In genomic region chr16:17452373-17452715, GRCm38 (mm10) we compare ENCODE assay signal across 8 mouse cellular contexts. TPM values are rescaled to one million over a fixed set of nuclear protein-coding genes. Genes with fewer than 3 reads are reported as not detected.
DNase-seq lines count a peak whose midpoint lies in the region; ATAC-seq and TF ChIP-seq lines count a peak whose summit lies in the region.

No protein-coding gene starts in this region.

- peak overlapping the region; percentile 99 for H3K4me3 ChIP-seq in bone marrow, adult 2 months (replicated peaks; ENCODE audit: control insufficient read depth, low read depth, low read length)
- peak overlapping the region; percentile 93 for H3K4me3 ChIP-seq in limb, embryonic 15.5 days
- H3K4me3 ChIP-seq in midbrain, embryonic 15.5 days = peak overlapping the region; percentile 86

- under 1% methylated on average over 24 of the region's 24 CpGs for WGBS in bone marrow, adult 2 months
- under 1% methylated on average over 24 of the region's 24 CpGs for WGBS in limb, embryonic 15.5 days
- WGBS in midbrain, embryonic 15.5 days = under 1% methylated on average over 24 of the region's 24 CpGs

- peak; percentile 62 for ATAC-seq in erythroid progenitor cell, adult 5-6 weeks (replicated peaks; ENCODE audit: low FRiP score, poor library complexity, severe bottlenecking)
- peak; percentile 34 for ATAC-seq in inflammation-experienced regulatory T-cells, adult 6 months
- no peak for ATAC-seq in limb, embryonic 15.5 days (ENCODE audit: insufficient number of reproducible peaks, low FRiP score, low TSS enrichment, low read depth)
- ATAC-seq in midbrain, embryonic 15.5 days (replicated peaks) = peak; percentile 68

- peak overlapping the region; percentile 86 for H3K27ac ChIP-seq in bone marrow, adult 2 months (ENCODE audit: control insufficient read depth, insufficient read depth, low read depth, low read length, poor library complexity)
- peak overlapping the region; percentile 96 for H3K27ac ChIP-seq in limb, embryonic 15.5 days
- H3K27ac ChIP-seq in midbrain, embryonic 15.5 days = peak overlapping the region; percentile 97

- peaks cover 3% of the 10 kb centered on the region; the same call in 1 of the 2 replicates for H3K4me1 ChIP-seq in bone marrow, adult 2 months (ENCODE audit: control insufficient read depth, insufficient read depth, low read length)
- peaks cover 22% of the 10 kb centered on the region for H3K4me1 ChIP-seq in limb, embryonic 15.5 days
- peaks cover 29% of the 10 kb centered on the region for H3K4me1 ChIP-seq in midbrain, embryonic 15.5 days

- H3K9ac ChIP-seq in limb, embryonic 15.5 days = peak overlapping the region; percentile 91
- peak overlapping the region; percentile 92 for H3K9ac ChIP-seq in midbrain, embryonic 15.5 days

- H3K36me3 ChIP-seq in limb, embryonic 15.5 days = peaks cover 15% of the 10 kb centered on the region
- H3K36me3 ChIP-seq in midbrain, embryonic 15.5 days (replicated peaks) = no peaks in the 10 kb centered on the region

- H3K27me3 ChIP-seq in limb, embryonic 15.5 days = no peaks in the 10 kb centered on the region
- no peaks in the 10 kb centered on the region for H3K27me3 ChIP-seq in midbrain, embryonic 15.5 days (replicated peaks)

- peak overlapping the region; percentile 67 for H3K4me2 ChIP-seq in limb, embryonic 15.5 days
- H3K4me2 ChIP-seq in midbrain, embryonic 15.5 days = peak overlapping the region; percentile 91

- peak; percentile 30; the same call in 1 of the 2 replicates for TF ChIP-seq POLR2A in bone marrow, adult 2 months (IDR thresholded peaks at IDR 0.05; ENCODE audit: borderline replicate concordance, control insufficient read depth, low read depth, low read length)

- no peak for TF ChIP-seq CTCF in bone marrow, adult 2 months (IDR thresholded peaks at IDR 0.05; ENCODE audit: control insufficient read depth, insufficient read depth, low read length)

- H3K9me3 ChIP-seq in limb, embryonic 15.5 days = no peaks in the 10 kb centered on the region
- H3K9me3 ChIP-seq in midbrain, embryonic 15.5 days = no peaks in the 10 kb centered on the region

- peak; percentile 28 to 36 for DNase-seq in spleen, postnatal 14 days (ENCODE audit: low spot score in 2 of 2)
- DNase-seq in spleen, adult 18-20 months = no peak
- DNase-seq in ovary, postnatal 14 days (ENCODE audit: low spot score) = no peak

RNA-seq across cellular contexts. Expression of gene Crkl, which starts 0.6 kb away (rescaled TPM):
- 10.5 and 18.7 TPM in 2 replicates for polyA plus RNA-seq in bone marrow, adult 2 months (2011; ENCODE audit: insufficient read depth, insufficient read length, low replicate concordance, missing spikeins)
- total RNA-seq in erythroid progenitor cell, adult 5-6 weeks (2015; ENCODE audit: low replicate concordance) = 21.3 and 25.2 TPM in 2 replicates
- total RNA-seq in erythroid progenitor cell, adult 5-6 weeks (2017; ENCODE audit: low replicate concordance) = 20.0 and 24.4 TPM in 2 replicates
- 10 to 100 TPM; 18.5 to 26.2 (median 19.8) TPM for polyA plus RNA-seq in inflammation-experienced regulatory T-cells, adult 6 months (2017; shearing (Covaris generic))
- 69.5 and 72.8 TPM in 2 replicates for polyA plus RNA-seq in limb, embryonic 15.5 days (2015; fragmentation: Nextera tagmentation; extraction: Ambion mirVana)
- 83.2 and 89.6 TPM in 2 replicates for polyA plus RNA-seq in midbrain, embryonic 15.5 days (2015; fragmentation: Nextera tagmentation; extraction: Ambion mirVana)

RNA-seq across cellular contexts. Expression of gene Aifm3, which starts 37.1 kb away (rescaled TPM):
- not detected in 2 replicates for polyA plus RNA-seq in bone marrow, adult 2 months (2011; ENCODE audit: insufficient read depth, insufficient read length, low replicate concordance, missing spikeins)
- not detected in 2 replicates for total RNA-seq in erythroid progenitor cell, adult 5-6 weeks (2015; ENCODE audit: low replicate concordance)
- total RNA-seq in erythroid progenitor cell, adult 5-6 weeks (2017; ENCODE audit: low replicate concordance) = not detected in 2 replicates
- not detected for polyA plus RNA-seq in inflammation-experienced regulatory T-cells, adult 6 months (2017; shearing (Covaris generic))
- polyA plus RNA-seq in limb, embryonic 15.5 days (2015; fragmentation: Nextera tagmentation; extraction: Ambion mirVana) = 0.36 and 2.7 TPM in 2 replicates
- polyA plus RNA-seq in midbrain, embryonic 15.5 days (2015; fragmentation: Nextera tagmentation; extraction: Ambion mirVana) = 16.8 and 17.9 TPM in 2 replicates

RNA-seq across cellular contexts. Expression of gene Pi4ka, which starts 46.2 kb away (rescaled TPM):
- polyA plus RNA-seq in bone marrow, adult 2 months (2011; ENCODE audit: insufficient read depth, insufficient read length, low replicate concordance, missing spikeins) = 26.4 and 46.1 TPM in 2 replicates
- 15.9 and 72.1 TPM in 2 replicates for total RNA-seq in erythroid progenitor cell, adult 5-6 weeks (2015; ENCODE audit: low replicate concordance)
- 17.1 and 35.3 TPM in 2 replicates for total RNA-seq in erythroid progenitor cell, adult 5-6 weeks (2017; ENCODE audit: low replicate concordance)
- polyA plus RNA-seq in inflammation-experienced regulatory T-cells, adult 6 months (2017; shearing (Covaris generic)) = 10 to 100 TPM; 45.7 to 57.2 (median 55.3) TPM
- 26.0 and 30.7 TPM in 2 replicates for polyA plus RNA-seq in limb, embryonic 15.5 days (2015; fragmentation: Nextera tagmentation; extraction: Ambion mirVana)
- 68.4 and 77.8 TPM in 2 replicates for polyA plus RNA-seq in midbrain, embryonic 15.5 days (2015; fragmentation: Nextera tagmentation; extraction: Ambion mirVana)

RNA-seq across cellular contexts. Expression of gene Snap29, which starts 46.6 kb away (rescaled TPM):
- 7.7 and 14.5 TPM in 2 replicates for polyA plus RNA-seq in bone marrow, adult 2 months (2011; ENCODE audit: insufficient read depth, insufficient read length, low replicate concordance, missing spikeins)
- total RNA-seq in erythroid progenitor cell, adult 5-6 weeks (2015; ENCODE audit: low replicate concordance) = 22.6 and 25.9 TPM in 2 replicates
- total RNA-seq in erythroid progenitor cell, adult 5-6 weeks (2017; ENCODE audit: low replicate concordance) = 19.0 and 20.7 TPM in 2 replicates
- polyA plus RNA-seq in inflammation-experienced regulatory T-cells, adult 6 months (2017; shearing (Covaris generic)) = 10 to 100 TPM in 2 of 3 experiments, 1 to 10 TPM in 1; 9.0 to 16.6 (median 11.6) TPM
- 18.1 and 20.5 TPM in 2 replicates for polyA plus RNA-seq in limb, embryonic 15.5 days (2015; fragmentation: Nextera tagmentation; extraction: Ambion mirVana)
- polyA plus RNA-seq in midbrain, embryonic 15.5 days (2015; fragmentation: Nextera tagmentation; extraction: Ambion mirVana) = 24.5 and 25.1 TPM in 2 replicates

RNA-seq across cellular contexts. Expression of gene Lztr1, which starts 56.1 kb away (rescaled TPM):
- polyA plus RNA-seq in bone marrow, adult 2 months (2011; ENCODE audit: insufficient read depth, insufficient read length, low replicate concordance, missing spikeins) = 22.2 and 40.6 TPM in 2 replicates
- 15.5 and 43.6 TPM in 2 replicates for total RNA-seq in erythroid progenitor cell, adult 5-6 weeks (2015; ENCODE audit: low replicate concordance)
- 33.1 and 54.4 TPM in 2 replicates for total RNA-seq in erythroid progenitor cell, adult 5-6 weeks (2017; ENCODE audit: low replicate concordance)
- polyA plus RNA-seq in inflammation-experienced regulatory T-cells, adult 6 months (2017; shearing (Covaris generic)) = 10 to 100 TPM; 41.0 to 66.9 (median 51.0) TPM
- 84.2 and 97.8 TPM in 2 replicates for polyA plus RNA-seq in limb, embryonic 15.5 days (2015; fragmentation: Nextera tagmentation; extraction: Ambion mirVana)
- 146 and 164 TPM in 2 replicates for polyA plus RNA-seq in midbrain, embryonic 15.5 days (2015; fragmentation: Nextera tagmentation; extraction: Ambion mirVana)

Comparison
In these comparisons a context has a peak if more than half of its experiments do, and no peak if none do; other contexts are left out.
1. DNase-seq: peak in spleen, postnatal 14 days (2 of 2); none in spleen, adult 18-20 months (0 of 2) and ovary, postnatal 14 days (single experiment).
2. Peak in every context shown above with its lines, with median percentiles within 50 percentile points of each other: H3K27ac ChIP-seq and H3K4me3 ChIP-seq.